Mouse (Mus musculus) liver, embryonic 12.5 days (tissue): ENCODE results near the gene Dhdds. TPM values are rescaled to one million over a fixed set of nuclear protein-coding genes. Genes with fewer than 3 reads are reported as not detected.
A peak's percentile ranks its signal among the peaks of the same experiment; 100 is the strongest.
"Not testable (repeated sequence)": the region's sequence is repeated elsewhere in the genome, so short reads cannot be mapped to it uniquely, and the experiment has no call there.

ENCODE experiments used
- ATAC-seq: fragments of 200-750 bp; cut with Nextera tagmentation; 2 replicates; pipeline ENCODE4 v1.8.0; 2017; ENCODE audit warnings: moderate number of reproducible peaks, mild to moderate bottlenecking, moderate library complexity
- H3K27ac ChIP-seq: fragments of 300-500 bp; sonication (generic); 2 replicates; pipeline ENCODE4 v1.5.1; 2016; ENCODE audit warnings: mild to moderate bottlenecking
- H3K27me3 ChIP-seq: fragments of 300-500 bp; sonication (generic); replicated peaks from 2 replicates; pipeline ENCODE4 v1.6.1; 2016; ENCODE audit warnings: mild to moderate bottlenecking, moderate library complexity
- H3K36me3 ChIP-seq: fragments of 300-500 bp; sonication (generic); 2 replicates; pipeline ENCODE4 v1.6.1; 2016; ENCODE audit warnings: mild to moderate bottlenecking, moderate library complexity
- H3K4me1 ChIP-seq: fragments of 300-500 bp; sonication (generic); 2 replicates; pipeline ENCODE4 v1.6.1; 2016
- H3K4me2 ChIP-seq: fragments of 300-500 bp; sonication (generic); 2 replicates; pipeline ENCODE4 v1.6.1; 2016; ENCODE audit warnings: mild to moderate bottlenecking, moderate library complexity
- H3K4me3 ChIP-seq: fragments of 300-500 bp; sonication (generic); 2 replicates; pipeline ENCODE4 v1.5.1; 2016; ENCODE audit warnings: mild to moderate bottlenecking, moderate library complexity
- H3K9ac ChIP-seq: fragments of 300-500 bp; sonication (generic); 2 replicates; pipeline ENCODE4 v1.6.1; 2016; ENCODE audit warnings: mild to moderate bottlenecking, moderate library complexity
- H3K9me3 ChIP-seq: fragments of 300-500 bp; sonication (generic); replicated peaks from 2 replicates; pipeline ENCODE4 v1.6.1; 2016; ENCODE audit warnings: mild to moderate bottlenecking, moderate library complexity
- WGBS: fragments of 180-500 bp; shearing (Covaris S2); methylation state at CpG from one replicate; pipeline ENCODE4 v1.1.7; 2016; ENCODE audit not compliant: insufficient replicate concordance; 5-methylcytosine and 5-hydroxymethylcytosine counted together
- polyA plus RNA-seq: library from polyadenylated mRNA; unstranded; fragments of >200 nt; fragmentation: Nextera tagmentation; extraction: Ambion mirVana; gene quantifications from 2 replicates; pipeline ENCODE4 v1.2.1, GENCODE M21; 2016

Dhdds gene
- polyA plus RNA-seq, 1 experiment from 2014 or later = 25.6 TPM

DNA sequence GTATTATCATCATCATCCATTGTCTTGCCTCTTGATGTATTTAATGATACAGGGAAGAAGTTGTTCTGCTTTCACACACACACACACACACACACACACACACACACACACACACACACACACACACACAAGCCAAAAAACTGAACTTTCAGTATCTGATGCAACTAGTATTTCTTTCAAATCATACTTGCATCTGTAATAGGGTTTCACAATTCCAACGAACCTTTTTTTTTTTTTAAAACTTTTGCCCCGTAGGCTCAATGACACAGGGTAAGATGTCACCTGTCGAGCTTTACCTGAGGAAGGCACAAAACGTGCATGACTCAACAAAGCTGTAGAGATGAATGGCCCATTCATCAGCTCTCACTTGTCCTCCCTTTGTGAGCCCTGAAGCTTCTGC, 1.5 kb upstream of the Dhdds start:
- H3K36me3 ChIP-seq = peaks cover 15% of the 10 kb centered on the region
- no peak overlapping the region for H3K27ac ChIP-seq
- ATAC-seq = no peak
- H3K4me1 ChIP-seq = peaks cover 22% of the 10 kb centered on the region
- no peak overlapping the region for H3K4me3 ChIP-seq
- H3K27me3 ChIP-seq = no peaks in the 10 kb centered on the region
- WGBS = 64% methylated on average over 4 of the region's 4 CpGs
- H3K4me2 ChIP-seq = no peak overlapping the region
- H3K9ac ChIP-seq = no peak overlapping the region
- no peaks in the 10 kb centered on the region for H3K9me3 ChIP-seq

DNA sequence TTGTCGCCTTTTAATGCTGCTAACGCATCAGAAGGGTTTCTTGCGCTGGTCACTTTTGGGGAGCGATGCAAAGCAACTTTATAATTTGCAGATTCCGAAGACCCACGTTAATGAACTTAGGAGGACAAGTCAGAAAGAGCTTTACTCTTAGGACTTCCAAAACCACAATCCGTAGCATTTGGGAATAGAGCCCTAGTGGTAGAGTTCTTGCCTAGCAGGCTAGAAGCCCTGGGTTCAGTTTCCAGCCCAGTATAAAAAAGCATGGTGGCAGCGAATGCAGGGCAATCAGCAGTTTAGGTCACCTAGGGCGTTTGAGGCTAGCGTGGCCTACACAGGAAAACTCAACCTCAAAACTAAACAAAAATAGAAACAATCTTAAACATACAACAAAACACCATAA, 992 bp upstream of the Dhdds start:
- H3K4me2 ChIP-seq = peak overlapping the region; percentile 80; the same call in 1 of the 2 replicates
- H3K27me3 ChIP-seq = no peaks in the 10 kb centered on the region
- no peak for ATAC-seq
- peaks cover 21% of the 10 kb centered on the region for H3K36me3 ChIP-seq
- no peaks in the 10 kb centered on the region for H3K9me3 ChIP-seq
- no peak overlapping the region for H3K4me3 ChIP-seq
- peaks cover 22% of the 10 kb centered on the region for H3K4me1 ChIP-seq
- 60% methylated on average over 10 of the region's 10 CpGs for WGBS
- H3K27ac ChIP-seq = no peak overlapping the region
- H3K9ac ChIP-seq = no peak overlapping the region

DNA sequence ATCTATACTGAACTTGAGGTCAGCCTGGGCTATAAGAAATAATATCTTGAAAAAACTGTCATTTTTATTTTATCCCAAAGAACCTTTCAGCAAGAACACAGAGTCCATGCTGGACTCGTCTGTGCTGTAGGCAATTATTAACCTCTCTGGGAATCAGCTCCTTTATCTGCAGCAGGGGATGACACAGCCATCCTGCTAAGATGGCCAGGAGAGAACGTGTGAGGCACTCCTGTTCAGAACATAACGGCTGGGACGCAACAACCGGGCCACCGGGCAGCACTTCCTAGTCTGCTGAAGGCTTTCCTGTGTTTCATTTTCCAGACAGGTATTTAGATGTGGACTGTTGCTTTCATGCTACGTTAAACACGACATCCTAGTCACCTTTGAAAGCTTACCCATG, 6.0 kb downstream of the Dhdds start:
- ATAC-seq = no peak
- H3K36me3 ChIP-seq = peaks cover 86% of the 10 kb centered on the region
- H3K4me1 ChIP-seq = peaks cover 14% of the 10 kb centered on the region
- no peak overlapping the region for H3K27ac ChIP-seq
- H3K9ac ChIP-seq = no peak overlapping the region
- 70% methylated on average over 8 of the region's 8 CpGs for WGBS
- H3K4me3 ChIP-seq = no peak overlapping the region
- no peak overlapping the region for H3K4me2 ChIP-seq
- no peaks in the 10 kb centered on the region for H3K27me3 ChIP-seq
- no peaks in the 10 kb centered on the region for H3K9me3 ChIP-seq

DNA sequence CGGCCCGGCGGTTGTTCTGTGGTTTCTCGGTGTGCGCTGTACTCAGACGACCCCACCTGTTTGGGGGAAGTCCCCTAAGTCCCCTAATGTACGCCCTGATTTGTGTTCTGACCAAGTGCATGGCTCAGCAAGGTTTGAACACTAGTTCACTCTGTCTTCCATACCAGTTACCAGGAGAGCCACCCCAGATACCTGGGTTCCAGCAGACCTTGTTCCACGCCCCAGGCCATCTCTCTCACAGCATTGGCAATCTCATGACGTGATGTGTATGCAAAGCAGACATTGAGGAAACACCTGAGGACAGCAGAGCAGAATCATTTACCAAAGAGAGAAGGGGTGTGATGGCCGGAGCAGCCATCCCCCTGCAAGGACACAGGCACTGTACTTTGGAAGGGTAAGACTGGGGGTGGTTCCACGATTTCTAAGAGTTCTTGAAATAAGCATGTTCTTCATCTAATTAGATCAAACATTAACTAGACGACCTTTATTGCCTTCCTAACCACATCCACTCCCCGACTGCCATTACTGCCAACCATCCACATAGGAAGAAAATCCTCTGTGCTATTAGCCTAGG, 9.5 kb downstream of the Dhdds start:
- peaks cover 94% of the 10 kb centered on the region for H3K36me3 ChIP-seq

DNA sequence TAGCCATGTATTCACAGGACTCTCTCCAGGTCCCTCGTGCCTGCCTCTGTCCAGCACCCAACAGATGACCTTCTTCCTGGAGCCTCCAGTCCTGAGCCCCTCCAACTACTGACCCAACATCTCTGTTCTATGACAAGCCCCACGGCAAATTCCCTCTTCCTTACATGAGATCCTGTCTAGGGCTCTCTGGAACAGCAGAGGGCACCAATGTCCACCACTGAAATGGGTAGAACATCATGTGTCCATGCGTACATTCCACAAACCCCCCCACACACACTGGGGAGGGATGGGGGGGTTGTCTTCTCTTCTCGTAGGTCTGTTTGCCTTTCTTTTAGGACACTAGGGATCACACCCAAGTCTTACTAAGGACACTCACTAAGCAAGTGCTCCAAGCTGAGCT, 10.7 kb downstream of the Dhdds start:
- Histone ChIP-seq H3K9me3 (no peaks in the 10 kb centered on the region), H3K4me3 (no peak overlapping the region), H3K27me3 (no peaks in the 10 kb centered on the region), H3K9ac (no peak overlapping the region), H3K4me2 (no peak overlapping the region), H3K36me3 (peaks cover 91% of the 10 kb centered on the region), H3K4me1 (peaks cover 6% of the 10 kb centered on the region; the same call in 1 of the 2 replicates), H3K27ac (no peak overlapping the region)
- no peak for ATAC-seq
- 68% methylated on average over 4 of the region's 4 CpGs for WGBS

More for the DNA sequence above, 9.5 kb downstream of the Dhdds start:
- H3K4me2 ChIP-seq = no peak overlapping the region
- no peaks in the 10 kb centered on the region for H3K27me3 ChIP-seq
- no peak overlapping the region for H3K27ac ChIP-seq
- H3K4me3 ChIP-seq = no peak overlapping the region
- no peaks in the 10 kb centered on the region for H3K9me3 ChIP-seq
- no peak overlapping the region for H3K9ac ChIP-seq
- ATAC-seq = no peak
- 81% methylated on average over 13 of the region's 13 CpGs for WGBS
- peaks cover 6% of the 10 kb centered on the region; the same call in 1 of the 2 replicates for H3K4me1 ChIP-seq

DNA sequence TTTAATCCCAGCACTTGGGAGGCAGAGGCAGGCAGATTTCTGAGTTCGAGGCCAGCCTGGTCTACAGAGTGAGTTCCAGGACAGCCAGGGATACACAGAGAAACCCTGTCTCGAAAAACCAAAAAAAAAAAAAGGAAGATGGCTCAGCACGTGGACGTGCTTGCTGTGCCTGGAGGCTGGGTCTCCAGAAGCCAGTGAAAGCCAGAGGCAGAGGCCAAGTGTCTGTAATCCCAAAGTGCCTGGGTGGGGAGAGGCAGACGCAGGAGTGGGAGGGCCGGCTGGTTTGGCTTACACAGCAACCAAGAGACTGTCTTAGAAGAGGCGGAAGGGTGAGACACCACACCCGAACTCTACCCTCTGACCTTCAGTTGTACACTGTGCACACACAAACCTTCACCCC, 12.4 kb downstream of the Dhdds start:
- H3K27ac ChIP-seq, H3K4me2 ChIP-seq, H3K4me3 ChIP-seq, H3K9me3 ChIP-seq, H3K27me3 ChIP-seq, H3K4me1 ChIP-seq, ATAC-seq, H3K9ac ChIP-seq: not testable (repeated sequence)
- WGBS = 79% methylated on average over 8 of the region's 8 CpGs
- peaks cover 81% of the 10 kb centered on the region for H3K36me3 ChIP-seq

DNA sequence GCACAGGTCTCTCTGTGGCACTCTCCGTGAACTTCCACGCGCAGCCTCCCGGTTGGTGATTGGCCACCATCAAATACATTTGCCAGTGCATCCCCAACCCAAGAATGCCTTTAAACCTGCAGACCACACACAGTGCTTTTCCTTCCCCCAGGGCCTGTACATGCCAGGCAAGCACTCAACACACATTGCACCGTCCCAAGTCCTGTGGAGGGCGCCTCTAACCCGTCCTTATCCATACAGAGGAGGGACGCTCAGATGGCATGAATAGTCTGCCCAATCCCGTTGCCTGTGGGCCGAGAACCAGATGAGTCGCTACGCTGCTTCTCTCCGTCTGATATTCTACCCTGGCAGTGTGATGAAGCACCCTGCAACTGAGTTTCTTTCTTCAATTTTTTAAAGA, 17.8 kb downstream of the Dhdds start:
- no peaks in the 10 kb centered on the region for H3K4me1 ChIP-seq
- no peak overlapping the region for H3K4me3 ChIP-seq
- no peaks in the 10 kb centered on the region for H3K9me3 ChIP-seq
- ATAC-seq = no peak
- H3K27me3 ChIP-seq = no peaks in the 10 kb centered on the region
- 87% methylated on average over 13 of the region's 13 CpGs for WGBS
- H3K36me3 ChIP-seq = peaks cover 82% of the 10 kb centered on the region
- H3K4me2 ChIP-seq = no peak overlapping the region
- H3K27ac ChIP-seq = no peak overlapping the region
- H3K9ac ChIP-seq = no peak overlapping the region

DNA sequence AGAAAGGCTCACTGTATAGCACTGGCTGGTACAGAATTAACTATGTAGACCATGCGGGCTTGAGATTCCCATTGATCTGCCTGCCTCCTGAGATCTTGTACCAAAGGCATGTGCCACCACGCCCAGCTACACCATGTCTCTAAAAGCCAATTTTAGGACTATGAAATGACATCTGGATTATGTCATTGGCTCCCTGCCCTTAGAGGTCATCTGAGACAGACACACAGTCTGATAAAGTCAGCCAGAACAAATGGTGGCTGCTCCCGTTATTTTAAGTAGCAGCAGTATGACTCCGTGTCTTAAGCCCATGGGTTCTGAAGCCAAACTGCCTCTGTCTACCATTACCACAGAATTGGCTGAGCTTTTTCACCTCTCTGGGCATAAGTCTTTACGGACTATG, 20.2 kb downstream of the Dhdds start:
- H3K9me3 ChIP-seq = no peaks in the 10 kb centered on the region
- H3K4me1 ChIP-seq = no peaks in the 10 kb centered on the region
- 75% methylated on average over 5 of the region's 5 CpGs for WGBS
- H3K4me2 ChIP-seq = no peak overlapping the region
- peaks cover 81% of the 10 kb centered on the region for H3K36me3 ChIP-seq
- no peak overlapping the region for H3K9ac ChIP-seq
- H3K4me3 ChIP-seq = no peak overlapping the region
- H3K27me3 ChIP-seq = no peaks in the 10 kb centered on the region
- no peak overlapping the region for H3K27ac ChIP-seq
- no peak for ATAC-seq

DNA sequence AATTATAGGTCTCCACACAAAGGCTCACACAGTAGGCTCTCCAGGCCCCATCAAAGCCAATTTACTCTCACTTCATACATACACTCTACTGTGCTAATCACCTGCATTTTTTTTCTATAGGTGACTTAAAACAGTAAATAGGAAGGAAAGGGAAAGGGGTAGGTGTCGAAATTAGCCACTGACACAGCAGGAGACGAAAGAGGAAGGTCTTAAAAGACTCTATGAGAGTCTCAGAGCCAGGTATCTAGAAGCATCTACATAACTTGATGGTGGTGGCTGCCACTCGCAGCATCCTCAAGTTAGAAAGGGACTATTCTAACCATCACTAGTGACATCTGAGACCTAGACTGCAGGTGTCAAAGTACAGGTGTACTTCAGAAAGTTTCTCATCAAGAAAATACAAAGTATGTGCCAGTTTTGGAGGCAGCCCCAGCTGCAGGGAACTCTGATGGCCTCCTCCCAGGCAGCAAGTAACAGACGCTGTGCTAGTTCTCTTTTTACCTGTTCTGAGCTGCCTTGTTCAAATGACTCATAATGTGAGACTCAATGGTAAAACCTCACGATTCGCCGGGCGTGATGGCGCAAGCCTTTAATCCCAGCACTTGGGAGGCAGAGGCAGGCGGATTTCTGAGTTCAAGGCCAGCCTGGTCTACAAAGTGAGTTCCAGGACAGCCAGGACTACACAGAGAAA, 22.6 kb downstream of the Dhdds start:
- H3K27me3 ChIP-seq = no peaks in the 10 kb centered on the region
- H3K4me3 ChIP-seq = no peak overlapping the region
- no peak overlapping the region for H3K27ac ChIP-seq
- no peak overlapping the region for H3K4me2 ChIP-seq
- H3K36me3 ChIP-seq = peaks cover 83% of the 10 kb centered on the region
- H3K9me3 ChIP-seq = no peaks in the 10 kb centered on the region
- WGBS = 86% methylated on average over 10 of the region's 10 CpGs
- no peak overlapping the region for H3K9ac ChIP-seq
- no peak for ATAC-seq
- H3K4me1 ChIP-seq = no peaks in the 10 kb centered on the region

DNA sequence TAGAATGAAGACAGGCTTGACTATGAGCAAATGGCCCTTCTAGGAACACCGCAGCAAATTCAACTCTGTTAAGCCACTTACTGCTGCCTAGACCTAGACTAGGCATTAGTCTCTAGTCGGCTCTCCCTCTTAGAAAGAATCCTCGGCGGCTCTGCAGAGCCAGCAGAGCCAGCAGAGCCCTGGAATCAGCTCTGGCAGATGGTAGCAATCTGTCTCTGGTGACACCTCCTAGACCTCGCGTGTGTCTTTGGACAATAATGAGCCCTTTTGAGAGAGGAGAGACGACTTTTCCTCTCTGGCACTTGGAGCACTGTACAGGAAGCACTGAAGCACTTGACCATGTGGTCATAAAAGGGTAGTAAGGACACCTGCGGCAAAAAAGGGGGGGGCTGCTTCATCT, 29.0 kb downstream of the Dhdds start:
- Histone ChIP-seq H3K4me1 (peaks cover 21% of the 10 kb centered on the region), H3K9me3 (no peaks in the 10 kb centered on the region), H3K27ac (no peak overlapping the region), H3K4me3 (no peak overlapping the region), H3K4me2 (no peak overlapping the region), H3K36me3 (peaks cover 49% of the 10 kb centered on the region), H3K9ac (no peak overlapping the region), H3K27me3 (no peaks in the 10 kb centered on the region)
- no peak for ATAC-seq
- 71% methylated on average over 8 of the region's 8 CpGs for WGBS

DNA sequence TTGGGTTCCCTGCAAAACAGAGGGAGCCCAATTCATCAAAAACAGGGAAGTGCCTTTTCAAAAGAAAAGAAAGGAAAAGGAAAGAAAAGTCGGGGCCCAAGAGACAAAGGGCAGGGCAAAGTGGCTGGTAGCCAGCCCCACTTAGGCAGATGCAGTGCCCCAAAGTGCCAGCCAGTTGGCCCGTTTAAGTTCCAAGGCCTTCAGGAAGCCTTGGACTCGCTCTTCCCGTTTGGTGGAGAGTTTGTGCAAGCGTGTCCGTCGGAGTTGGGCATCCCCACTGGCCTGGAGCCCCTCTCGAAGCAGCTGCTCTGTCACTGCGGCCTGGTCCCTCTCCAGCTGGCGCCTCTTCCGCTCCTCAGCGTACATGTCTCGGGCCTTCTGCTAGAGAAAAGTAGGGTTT, 29.8 kb downstream of the Dhdds start:
- no peak overlapping the region for H3K4me2 ChIP-seq
- H3K4me1 ChIP-seq = peaks cover 30% of the 10 kb centered on the region
- H3K36me3 ChIP-seq = peaks cover 49% of the 10 kb centered on the region
- no peaks in the 10 kb centered on the region for H3K9me3 ChIP-seq
- ATAC-seq = no peak
- H3K9ac ChIP-seq = no peak overlapping the region
- no peak overlapping the region for H3K4me3 ChIP-seq
- no peaks in the 10 kb centered on the region for H3K27me3 ChIP-seq
- no peak overlapping the region for H3K27ac ChIP-seq
- 87% methylated on average over 13 of the region's 13 CpGs for WGBS

DNA sequence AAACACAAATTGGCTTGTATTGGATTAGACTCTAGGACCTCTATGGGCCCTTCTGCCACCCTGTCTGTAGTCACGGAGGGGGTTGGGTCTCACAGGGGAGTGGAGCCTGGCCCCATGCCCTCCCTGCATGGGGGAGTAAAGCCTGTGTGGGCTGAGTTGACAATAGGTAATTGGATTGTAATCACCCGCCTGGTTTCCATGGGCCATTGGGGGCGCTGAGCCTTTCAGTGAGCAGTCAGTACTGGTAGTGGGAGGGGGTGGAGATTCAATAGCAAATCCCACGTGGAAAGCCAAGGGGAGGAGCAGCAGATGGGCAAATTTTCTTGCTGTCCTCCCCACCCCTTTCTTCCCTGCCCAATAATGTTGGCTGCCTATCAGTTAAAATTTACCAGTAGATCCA, 30.5 kb downstream of the Dhdds start:
- Histone ChIP-seq H3K4me1 (peaks cover 35% of the 10 kb centered on the region), H3K4me3 (no peak overlapping the region), H3K36me3 (peaks cover 51% of the 10 kb centered on the region), H3K9me3 (no peaks in the 10 kb centered on the region), H3K4me2 (no peak overlapping the region), H3K27me3 (no peaks in the 10 kb centered on the region), H3K9ac (no peak overlapping the region), H3K27ac (no peak overlapping the region)
- no peak for ATAC-seq
- WGBS = 69% methylated on average over 4 of the region's 4 CpGs
